Mouse (Mus musculus): Measurements from ENCODE around the gene Kcnmb3. TPM values are rescaled to one million over a fixed set of nuclear protein-coding genes. Genes with fewer than 3 reads are reported as not detected.

Gene Kcnmb3
- total and polyA plus RNA-seq, 3 experiments = not detected

DNA sequence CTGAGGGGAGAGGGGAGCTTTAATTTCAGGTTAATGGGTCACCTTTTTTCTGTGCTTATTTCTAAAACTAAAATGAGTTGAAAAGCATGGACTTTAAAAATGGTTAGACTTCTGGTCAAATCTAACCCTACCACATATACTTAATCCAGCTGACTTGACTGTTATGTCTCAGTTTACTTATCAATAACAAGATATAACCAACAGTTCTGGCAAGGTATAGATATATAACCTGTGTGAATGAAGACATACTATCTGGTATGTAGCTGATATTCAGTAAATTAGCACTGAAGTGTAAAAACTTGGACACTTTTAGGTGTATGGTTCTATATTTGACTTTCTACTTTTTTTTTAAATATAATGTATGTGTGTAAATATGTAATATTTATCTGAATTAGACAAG is 21.5 kb upstream of the Kcnmb3 start:
- Histone ChIP-seq H3K36me3 (ENCODE audit: control insufficient read depth in 1 of 2, insufficient read depth in 2 of 2, low read length in 2 of 2) (peaks cover 8 to 20% of the 10 kb centered on the region in 2 experiments), H3K4me1 (ENCODE audit: control insufficient read depth in 1 of 2, insufficient read depth in 2 of 2, low read length in 2 of 2) (peaks cover 14 to 18% of the 10 kb centered on the region in 2 experiments), H3K9ac (ENCODE audit: control insufficient read depth, low read depth, low read length, poor library complexity, severe bottlenecking) (no peak overlapping the region), H3K27me3 (ENCODE audit: control insufficient read depth in 1 of 2, insufficient read depth in 2 of 2, low read length in 2 of 2) (no peaks in the 10 kb centered on the region), H3K79me2 (ENCODE audit: control insufficient read depth, insufficient read depth, low read length, poor library complexity) (peaks cover 23% of the 10 kb centered on the region), H3K4me3 (ENCODE audit: control insufficient read depth in 1 of 2, insufficient read depth in 1 of 2, low read depth in 2 of 2, low read length in 2 of 2) (no peak overlapping the region), H3K9me3 (replicated peaks; ENCODE audit: insufficient read depth, low read length) (no peaks in the 10 kb centered on the region), H3K27ac (ENCODE audit: control insufficient read depth, low read depth, low read length) (peak overlapping the region; percentile 0; the same call in 1 of the 2 replicates)
- DNase-seq (ENCODE audit: low read depth, low spot score) = no peak
- TF ChIP-seq ELF1 (IDR thresholded peaks at IDR 0.05; ENCODE audit: low read depth, low read length) = no peak
- peak; percentile 49; the same call in 1 of the 2 replicates for TF ChIP-seq ETS1 (IDR thresholded peaks at IDR 0.05; ENCODE audit: low read depth, low read length)
- TF ChIP-seq UBTF (IDR thresholded peaks at IDR 0.05; ENCODE audit: borderline replicate concordance, insufficient read depth, low read depth, low read length) = no peak
- TF ChIP-seq EP300 (IDR thresholded peaks at IDR 0.05; ENCODE audit: low read depth in 1 of 2, low read length in 2 of 2) = peak; percentile 58 to 82
- no peak for TF ChIP-seq USF1 (IDR thresholded peaks at IDR 0.05; ENCODE audit: low read depth, low read length)
- peak; percentile 38; the same call in 1 of the 2 replicates for TF ChIP-seq GATA1 (IDR thresholded peaks at IDR 0.05; ENCODE audit: low read depth, low read length)
- TF ChIP-seq MYB (IDR thresholded peaks at IDR 0.05; ENCODE audit: low read depth, low read length) = peak; percentile 44; the same call in 1 of the 2 replicates
- no peak for TF ChIP-seq ZKSCAN1 (IDR thresholded peaks at IDR 0.05; ENCODE audit: low read depth, low read length)
- TF ChIP-seq HCFC1 (IDR thresholded peaks at IDR 0.05; ENCODE audit: low read depth, low read length) = no peak

DNA sequence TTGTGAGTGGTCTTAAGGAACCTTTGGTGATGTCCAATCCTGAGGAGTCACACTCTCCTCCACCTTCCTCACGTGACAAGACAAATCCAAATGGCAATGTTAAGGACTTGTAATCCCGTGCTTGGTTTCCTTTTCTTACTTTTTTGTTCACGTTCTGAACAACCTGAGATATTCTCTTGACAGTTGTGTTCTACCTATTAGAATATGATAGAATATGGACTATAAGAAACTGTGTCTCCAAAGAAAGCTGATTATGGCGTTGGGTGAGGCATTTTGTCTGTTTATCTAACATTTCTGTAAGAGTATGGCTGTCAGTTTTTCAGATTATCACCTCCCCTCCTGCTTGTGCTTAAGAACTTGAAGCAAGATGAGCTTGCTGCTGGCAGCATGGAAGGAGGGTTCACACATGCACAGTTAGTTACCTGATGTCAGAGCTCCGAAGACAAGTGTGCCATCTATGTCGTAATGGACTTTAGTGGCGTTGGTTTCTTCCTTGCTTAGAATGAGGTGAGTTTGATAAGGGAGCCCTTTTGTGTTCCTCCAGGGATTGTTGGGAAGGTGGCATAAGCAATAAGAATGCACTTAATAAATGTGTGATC is 20.8 kb upstream of the Kcnmb3 start:
- peak overlapping the region; percentile 9; the same call in 1 of the 2 replicates for H3K9ac ChIP-seq (ENCODE audit: control insufficient read depth, low read depth, low read length, poor library complexity, severe bottlenecking)
- TF ChIP-seq MXI1 (IDR thresholded peaks at IDR 0.05; ENCODE audit: low read depth, low read length) (peak; percentile 59; the same call in 1 of the 2 replicates), SIN3A (IDR thresholded peaks at IDR 0.05; ENCODE audit: low read length) (no peak), POLR2A (IDR thresholded peaks at IDR 0.05; ENCODE audit: control insufficient read depth in 1 of 2, insufficient read depth in 1 of 2, low read depth in 1 of 2, low read length in 2 of 2, poor library complexity in 1 of 2) (no peak), JUND (IDR thresholded peaks at IDR 0.05; ENCODE audit: low read depth, low read length) (no peak), NELFE (IDR thresholded peaks at IDR 0.05; ENCODE audit: low read depth, low read length) (no peak), ZMIZ1 (IDR thresholded peaks at IDR 0.05; ENCODE audit: low read depth, low read length) (no peak), USF1 (IDR thresholded peaks at IDR 0.05; ENCODE audit: low read depth, low read length) (peak; percentile 52; the same call in 1 of the 2 replicates), EP300 (IDR thresholded peaks at IDR 0.05; ENCODE audit: low read depth in 1 of 2, low read length in 2 of 2) (peak in 1 of 2 experiments; percentile 45; a peak in 1 of 4 replicates)
- peak; percentile 52 for DNase-seq (ENCODE audit: low read depth, low spot score)
- peaks cover 23% of the 10 kb centered on the region for H3K79me2 ChIP-seq (ENCODE audit: control insufficient read depth, insufficient read depth, low read length, poor library complexity)
- H3K4me1 ChIP-seq (ENCODE audit: control insufficient read depth in 1 of 2, insufficient read depth in 2 of 2, low read length in 2 of 2) = peaks cover 14 to 18% of the 10 kb centered on the region in 2 experiments
- no peaks in the 10 kb centered on the region for H3K27me3 ChIP-seq (ENCODE audit: control insufficient read depth in 1 of 2, insufficient read depth in 2 of 2, low read length in 2 of 2)
- H3K27ac ChIP-seq (ENCODE audit: control insufficient read depth, low read depth, low read length) = peak overlapping the region; percentile 5; the same call in 1 of the 2 replicates
- H3K9me3 ChIP-seq (replicated peaks; ENCODE audit: insufficient read depth, low read length) = no peaks in the 10 kb centered on the region
- peaks cover 6 to 20% of the 10 kb centered on the region in 2 experiments for H3K36me3 ChIP-seq (ENCODE audit: control insufficient read depth in 1 of 2, insufficient read depth in 2 of 2, low read length in 2 of 2)
- H3K4me3 ChIP-seq (ENCODE audit: control insufficient read depth in 1 of 2, insufficient read depth in 1 of 2, low read depth in 2 of 2, low read length in 2 of 2) = peak overlapping the region in 1 of 2 experiments; percentile 53; a peak in 1 of 4 replicates

Measured in MEL (cell line).